Mouse (Mus musculus) megakaryocyte, embryonic 14.5 days (primary cell): ENCODE results near the gene Sp100. TPM values are rescaled to one million over a fixed set of nuclear protein-coding genes. Genes with fewer than 3 reads are reported as not detected.

Experiments used
- H3K27me3 ChIP-seq: replicated peaks from 2 replicates; pipeline ENCODE3; 2012; ENCODE audit warnings: inconsistent platforms
- H3K36me3 ChIP-seq: replicated peaks from 2 replicates; pipeline ENCODE3; 2012; ENCODE audit warnings: low read length, inconsistent platforms, mixed read lengths
- H3K4me1 ChIP-seq: 2 replicates; pipeline ENCODE4 v1.6.1; 2012; ENCODE audit warnings: inconsistent platforms
- H3K4me3 ChIP-seq: replicated peaks from 2 replicates; pipeline ENCODE3; 2012; ENCODE audit warnings: moderate library complexity, mild to moderate bottlenecking, inconsistent platforms
- H3K9me3 ChIP-seq: 2 replicates; pipeline ENCODE4 v1.6.1; 2012; ENCODE audit warnings: inconsistent platforms
- FLI1 ChIP-seq: IDR thresholded peaks from 2 replicates; pipeline ENCODE4 v1.6.1; 2012; ENCODE audit warnings: low read length, inconsistent platforms, mixed read lengths
- GATA1 ChIP-seq: IDR thresholded peaks from 3 replicates; pipeline ENCODE4 v1.6.1; 2012; ENCODE audit warnings: mixed read lengths, low read length, inconsistent platforms, borderline replicate concordance
- polyA plus RNA-seq: library from polyadenylated mRNA; stranded (reverse); fragments of >175 nt; gene quantifications from 2 replicates; pipeline ENCODE4 v1.2.3, GENCODE M21; 2012; ENCODE audit warnings: low replicate concordance; ENCODE audit not compliant: insufficient read depth

The Sp100 gene
- polyA plus RNA-seq, 1 experiment, result 8.0 TPM

GRCm38 (mm10) chr1:85664266-85664665, 14.5 kb downstream of the Sp100 start:
- Histone ChIP-seq H3K4me1 (no peaks in the 10 kb centered on the region), H3K4me3 (no peak overlapping the region), H3K27me3 (no peaks in the 10 kb centered on the region), H3K9me3 (no peaks in the 10 kb centered on the region), H3K36me3 (peaks cover 54% of the 10 kb centered on the region)
- TF ChIP-seq GATA1 (no peak), FLI1 (no peak)

DNA sequence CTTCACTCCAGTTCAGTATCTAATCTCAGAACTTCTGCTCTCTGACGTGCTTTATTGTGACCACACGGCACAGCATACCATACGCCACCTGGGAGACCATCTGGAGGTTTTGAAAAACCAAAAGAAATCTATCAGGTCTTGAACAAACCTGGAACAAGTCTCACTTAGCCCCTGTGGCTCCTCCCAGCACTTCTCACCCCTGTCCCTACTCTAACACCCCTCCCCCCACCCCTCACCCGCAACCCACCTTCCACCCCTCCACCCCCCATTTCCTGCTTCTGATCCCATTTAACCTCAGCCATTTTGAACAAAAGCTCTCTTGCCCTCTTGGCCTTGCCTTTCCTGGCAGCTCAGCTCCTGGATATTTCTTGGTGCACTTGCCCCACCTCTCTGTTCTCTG, 30.4 kb downstream of the Sp100 start:
- no peaks in the 10 kb centered on the region for H3K9me3 ChIP-seq
- H3K4me1 ChIP-seq, result 0 out of 2 replicates have a peak, but pooled peaks cover 3% of the 10 kb centered on the region
- H3K4me3 ChIP-seq, result no peak overlapping the region
- TF ChIP-seq GATA1 (no peak), FLI1 (no peak)
- peaks cover 48% of the 10 kb centered on the region for H3K36me3 ChIP-seq
- H3K27me3 ChIP-seq, result no peaks in the 10 kb centered on the region

GRCm38 (mm10) chr1:85686666-85687065, 36.9 kb downstream of the Sp100 start:
- no peak overlapping the region for H3K4me3 ChIP-seq
- TF ChIP-seq FLI1 (no peak), GATA1 (no peak)
- no peaks in the 10 kb centered on the region for H3K27me3 ChIP-seq
- peaks cover 36% of the 10 kb centered on the region for H3K36me3 ChIP-seq
- H3K4me1 ChIP-seq, result peaks cover 16% of the 10 kb centered on the region
- H3K9me3 ChIP-seq, result 0 out of 2 replicates have a peak, but pooled peaks cover 3% of the 10 kb centered on the region

DNA sequence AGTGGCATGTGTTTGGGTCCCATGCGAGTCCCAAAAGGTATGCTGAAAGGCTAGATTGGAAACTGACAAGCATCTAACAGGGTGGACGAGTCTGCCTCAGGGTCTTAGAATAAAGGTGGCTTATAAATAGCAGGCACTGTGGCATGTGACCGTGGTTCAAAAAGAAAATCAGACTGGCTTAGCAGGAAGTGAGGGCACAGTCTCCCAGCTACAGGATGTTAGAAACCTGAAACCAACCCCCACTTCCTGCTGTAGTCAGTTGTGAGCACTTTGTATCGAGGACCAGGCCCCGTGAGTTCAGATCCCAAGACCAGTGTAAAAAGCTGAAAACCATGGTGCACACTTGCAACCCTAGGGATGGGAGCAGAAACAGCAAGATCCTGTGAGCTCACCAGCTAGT, 37.6 kb downstream of the Sp100 start:
- TF ChIP-seq FLI1 (no peak), GATA1 (no peak)
- Histone ChIP-seq H3K4me3 (peak overlapping the region; percentile 21), H3K4me1 (peaks cover 20% of the 10 kb centered on the region), H3K9me3 (0 out of 2 replicates have a peak, but pooled peaks cover 3% of the 10 kb centered on the region), H3K27me3 (no peaks in the 10 kb centered on the region), H3K36me3 (peaks cover 36% of the 10 kb centered on the region)

- H3K9me3 ChIP-seq, result 0 out of 2 replicates have a peak, but pooled peaks cover 3% of the 10 kb centered on the region
- peaks cover 29% of the 10 kb centered on the region for H3K36me3 ChIP-seq
- H3K27me3 ChIP-seq, result no peaks in the 10 kb centered on the region
- TF ChIP-seq FLI1, result no peak
- TF ChIP-seq GATA1, result no peak
- peaks cover 33% of the 10 kb centered on the region for H3K4me1 ChIP-seq
- no peak overlapping the region for H3K4me3 ChIP-seq
Measured at GRCm38 (mm10) chr1:85690544-85690943, 40.8 kb downstream of the Sp100 start.

DNA sequence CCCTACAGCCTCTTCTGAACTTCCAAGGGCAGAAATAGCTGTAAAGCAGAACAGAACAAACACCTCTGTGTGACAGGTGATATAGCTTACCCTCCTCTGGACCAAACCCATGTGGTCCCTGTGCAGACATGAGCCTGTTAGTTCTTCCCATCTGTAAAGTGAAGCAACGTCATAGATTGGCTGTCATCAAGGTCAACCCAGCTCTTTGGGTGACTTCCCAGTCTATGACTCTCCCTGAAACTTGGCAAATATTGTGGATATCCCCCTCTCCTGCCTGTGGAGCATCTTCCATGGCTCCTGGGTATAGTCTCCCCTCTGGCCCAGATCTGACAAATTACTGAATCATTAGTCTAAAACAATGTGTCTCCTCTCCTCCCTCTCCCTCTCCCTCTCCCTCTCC, 42.5 kb downstream of the Sp100 start:
- Histone ChIP-seq H3K27me3 (no peaks in the 10 kb centered on the region), H3K4me1 (peaks cover 32% of the 10 kb centered on the region), H3K9me3 (no peaks in the 10 kb centered on the region), H3K36me3 (peaks cover 33% of the 10 kb centered on the region), H3K4me3 (no peak overlapping the region)
- TF ChIP-seq FLI1, result no peak
- TF ChIP-seq GATA1, result no peak

DNA sequence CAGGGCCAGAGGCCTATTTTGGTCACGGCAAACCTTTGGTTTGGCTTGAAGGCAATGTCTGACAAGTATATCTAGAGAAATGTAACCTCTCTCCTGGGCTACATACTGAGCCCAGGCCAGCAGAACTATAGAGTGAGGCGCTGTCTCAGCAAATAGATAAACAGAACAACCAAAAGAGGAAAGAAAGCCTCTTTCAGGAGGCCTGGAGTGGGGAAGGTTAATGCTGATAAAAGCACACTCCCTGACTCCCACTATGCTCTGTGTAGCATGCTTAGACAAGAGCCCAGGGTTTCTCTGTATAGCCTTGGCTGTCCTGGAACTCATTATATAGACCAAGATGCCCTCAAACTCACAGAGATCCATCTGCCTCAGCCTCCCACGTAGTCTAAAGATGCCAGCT, 43.5 kb downstream of the Sp100 start:
- H3K27me3 ChIP-seq, result no peaks in the 10 kb centered on the region
- no peaks in the 10 kb centered on the region for H3K9me3 ChIP-seq
- no peak overlapping the region for H3K4me3 ChIP-seq
- peaks cover 35% of the 10 kb centered on the region for H3K4me1 ChIP-seq
- TF ChIP-seq FLI1 (no peak), GATA1 (no peak)
- peaks cover 35% of the 10 kb centered on the region for H3K36me3 ChIP-seq

DNA sequence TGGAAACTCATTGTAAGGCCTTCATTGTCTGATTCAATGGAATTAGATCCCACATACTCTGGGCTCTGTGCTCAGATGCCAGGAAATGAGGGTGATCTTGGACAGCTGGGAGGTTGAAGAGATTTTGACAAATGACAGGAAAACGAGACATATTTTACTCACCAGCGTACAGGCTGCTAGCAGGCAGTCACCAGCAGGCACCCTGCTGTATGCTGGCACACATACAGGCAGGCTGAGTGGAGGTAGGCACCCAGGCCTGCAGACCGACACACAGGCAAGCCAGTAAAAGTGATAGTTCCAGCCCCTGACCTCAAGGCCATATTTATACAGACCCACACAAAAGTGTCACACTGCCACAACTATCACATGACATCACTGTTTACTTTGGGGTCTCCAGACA, 45.9 kb downstream of the Sp100 start:
- no peaks in the 10 kb centered on the region for H3K9me3 ChIP-seq
- H3K27me3 ChIP-seq, result no peaks in the 10 kb centered on the region
- no peak overlapping the region for H3K4me3 ChIP-seq
- H3K36me3 ChIP-seq, result peaks cover 47% of the 10 kb centered on the region
- H3K4me1 ChIP-seq, result peaks cover 46% of the 10 kb centered on the region
- TF ChIP-seq GATA1, result no peak
- no peak for TF ChIP-seq FLI1

- Histone ChIP-seq H3K4me1 (peaks cover 36% of the 10 kb centered on the region), H3K36me3 (peaks cover 49% of the 10 kb centered on the region), H3K27me3 (no peaks in the 10 kb centered on the region)
Measured at GRCm38 (mm10) chr1:85697721-85698493, 48.1 kb downstream of the Sp100 start.

DNA sequence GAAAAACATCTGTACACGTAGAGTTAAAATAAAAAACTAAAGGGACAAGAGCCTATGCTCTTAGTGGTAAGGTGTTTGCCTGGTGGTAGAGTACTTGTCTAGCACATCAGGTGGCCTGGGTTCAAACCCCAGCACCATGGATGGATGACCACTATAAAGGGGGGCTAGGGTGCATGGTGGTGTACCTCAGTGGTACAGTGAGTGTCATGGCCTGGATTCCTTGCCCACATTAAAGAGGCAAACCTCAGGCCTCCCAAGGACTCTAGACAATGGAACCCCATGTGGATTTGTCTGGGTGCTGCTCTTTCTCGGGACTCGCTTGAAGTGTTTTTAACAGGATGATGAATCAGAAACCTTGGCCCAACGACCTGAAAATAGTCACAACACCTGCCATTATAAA, 52.7 kb downstream of the Sp100 start:
- Histone ChIP-seq H3K9me3 (no peaks in the 10 kb centered on the region), H3K27me3 (no peaks in the 10 kb centered on the region), H3K4me3 (no peak overlapping the region), H3K36me3 (peaks cover 23% of the 10 kb centered on the region), H3K4me1 (peaks cover 30% of the 10 kb centered on the region)
- no peak for TF ChIP-seq GATA1
- TF ChIP-seq FLI1, result no peak

More at GRCm38 (mm10) chr1:85697721-85698493, 48.1 kb downstream of the Sp100 start:
- Histone ChIP-seq H3K4me3 (no peak overlapping the region), H3K9me3 (no peaks in the 10 kb centered on the region)
- no peak for TF ChIP-seq GATA1
- TF ChIP-seq FLI1, result no peak
